15 mouse cellular contexts compared by ENCODE assay signal in genomic region chr1:89998696-89999095, GRCm38 (mm10). TPM values are rescaled to one million over a fixed set of nuclear protein-coding genes. Genes with fewer than 3 reads are reported as not detected.
"Had no signal": no experiment of that assay in that cellular context is flagged by ENCODE, and none has a peak within 500 bp of the region (broad histone marks: within the 10 kb centered on the region; RNA-seq: fewer than 3 reads in every experiment).

No protein-coding gene starts in this region.

- H3K9ac ChIP-seq: liver, embryonic 15.5 days; lung, embryonic 14.5 days; neural tube, embryonic 13.5 days had no signal

- H3K27ac ChIP-seq: left cerebral cortex, adult 2 months; limb, embryonic 10.5 days; liver, embryonic 15.5 days; midbrain, embryonic 10.5 days; neural tube, embryonic 13.5 days had no signal

- H3K36me3 ChIP-seq: limb, embryonic 10.5 days; liver, embryonic 15.5 days; midbrain, embryonic 10.5 days; neural tube, embryonic 13.5 days had no signal

- H3K4me1 ChIP-seq: liver, embryonic 15.5 days; neural tube, embryonic 13.5 days had no signal

- H3K9me3 ChIP-seq: limb, embryonic 10.5 days; liver, embryonic 15.5 days; midbrain, embryonic 10.5 days; neural tube, embryonic 13.5 days had no signal

- H3K4me3 ChIP-seq: layer of hippocampus, adult 2 months; left cerebral cortex, adult 2 months; limb, embryonic 10.5 days; liver, embryonic 15.5 days; midbrain, embryonic 10.5 days; neural tube, embryonic 13.5 days had no signal

- H3K4me2 ChIP-seq: liver, embryonic 11.5 days; liver, embryonic 15.5 days; lung, embryonic 14.5 days; neural tube, embryonic 13.5 days had no signal

- DNase-seq: kidney, adult 9 months; midbrain, embryonic 14.5 days; right cerebral cortex, postnatal 25 days; thymus, postnatal 36 days had no signal

RNA-seq across cellular contexts. Expression of gene Asb18, which starts 15.8 kb away (rescaled TPM):
- total RNA-seq: megakaryocyte, adult 5-6 weeks had no signal
- polyA plus RNA-seq: limb, embryonic 10.5 days; liver, embryonic 11.5 days; liver, embryonic 15.5 days; lung, embryonic 14.5 days; small intestine, adult 2 months; thymus, postnatal 0 days had no signal
